Mouse (Mus musculus): Measurements from ENCODE around the gene Lipe. TPM values are rescaled to one million over a fixed set of nuclear protein-coding genes. Genes with fewer than 3 reads are reported as not detected.

Lipe gene
- total RNA-seq, 1 experiment: 3.8 TPM

DNA sequence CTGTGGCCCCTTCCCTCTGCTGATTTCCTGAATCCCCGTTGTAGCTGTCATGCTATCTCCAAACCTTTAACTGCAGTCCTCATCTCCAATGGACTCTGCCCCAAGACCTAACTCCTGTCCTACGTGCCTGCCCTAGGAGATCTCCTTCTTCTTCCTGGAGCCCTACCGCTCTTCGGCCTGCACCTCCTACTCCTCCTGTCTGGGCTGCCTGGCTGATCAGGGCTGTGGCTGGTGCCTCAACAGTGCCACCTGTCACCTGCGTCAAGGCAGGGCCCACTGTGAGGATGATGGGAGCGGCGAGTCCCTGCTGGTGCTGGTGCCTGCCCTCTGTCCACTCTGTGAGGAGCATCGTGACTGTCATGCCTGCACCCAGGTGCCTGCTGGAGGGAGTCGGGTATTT lies 59.2 kb downstream of the Lipe start:
- Histone ChIP-seq H3K4me3 (ENCODE audit: insufficient read depth in 1 of 2, low read depth in 1 of 2, low read length in 2 of 2, poor library complexity in 1 of 2, severe bottlenecking in 1 of 2) (no peak overlapping the region), H3K9ac (ENCODE audit: insufficient read depth, low read depth, low read length, poor library complexity, severe bottlenecking) (no peak overlapping the region), H3K9me3 (ENCODE audit: control insufficient read depth, insufficient read depth, low read depth, low read length) (no peaks in the 10 kb centered on the region), H3K36me3 (ENCODE audit: control insufficient read depth, insufficient read depth, low read length, poor library complexity, severe bottlenecking) (peaks cover 13% of the 10 kb centered on the region; the same call in 1 of the 2 replicates), H3K4me1 (ENCODE audit: control insufficient read depth in 2 of 2, insufficient read depth in 2 of 2, low read length in 2 of 2, poor library complexity in 1 of 2) (no peaks in the 10 kb centered on the region), H3K27ac (ENCODE audit: insufficient read depth, low read depth, low read length, poor library complexity, severe bottlenecking) (no peak overlapping the region)
- no peak for DNase-seq (ENCODE audit: low read depth, low spot score)
- TF ChIP-seq HCFC1 (IDR thresholded peaks at IDR 0.05; ENCODE audit: borderline replicate concordance, insufficient read depth, low read length): no peak
- TF ChIP-seq ZNF384 (IDR thresholded peaks at IDR 0.05; ENCODE audit: low read depth, low read length): no peak
- TF ChIP-seq MAFK (IDR thresholded peaks at IDR 0.05; ENCODE audit: insufficient read depth, low read depth, low read length): no peak
- TF ChIP-seq CHD2 (IDR thresholded peaks at IDR 0.05; ENCODE audit: low read depth, low read length): no peak
- no peak for TF ChIP-seq ZC3H11A (IDR thresholded peaks at IDR 0.05; ENCODE audit: borderline replicate concordance, low read depth, low read length)
- in situ Hi-C loops (cut with MboI; ENCODE audit: low sequenced_read_pairs in 2 of 2, unreplicated experiment in 2 of 2): no loop called here

DNA sequence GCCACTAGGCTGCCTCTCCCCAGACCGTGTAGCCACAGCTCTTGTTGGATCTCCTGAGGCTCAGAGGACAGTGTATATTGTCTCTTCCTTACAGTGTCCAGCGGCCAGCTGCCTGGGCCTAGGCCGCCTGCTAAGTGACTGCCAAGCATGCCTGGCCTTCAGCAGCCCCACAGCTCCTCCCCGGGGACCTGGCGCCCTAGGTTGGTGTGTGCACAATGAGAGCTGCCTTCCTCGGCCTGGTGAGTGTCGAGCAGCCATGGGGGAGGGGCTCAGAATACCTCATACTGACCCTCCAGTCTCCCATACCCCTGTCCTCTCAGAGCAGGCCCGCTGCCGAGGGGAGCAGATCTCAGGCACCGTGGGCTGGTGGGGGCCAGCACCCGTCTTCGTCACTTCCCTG lies 64.0 kb downstream of the Lipe start:
- no peak overlapping the region for H3K4me3 ChIP-seq (ENCODE audit: insufficient read depth in 1 of 2, low read depth in 1 of 2, low read length in 2 of 2, poor library complexity in 1 of 2, severe bottlenecking in 1 of 2)
- no peaks in the 10 kb centered on the region for H3K4me1 ChIP-seq (ENCODE audit: control insufficient read depth in 2 of 2, insufficient read depth in 2 of 2, low read length in 2 of 2, poor library complexity in 1 of 2)
- no peak for TF ChIP-seq ZC3H11A (IDR thresholded peaks at IDR 0.05; ENCODE audit: borderline replicate concordance, low read depth, low read length)
- no peak for TF ChIP-seq HCFC1 (IDR thresholded peaks at IDR 0.05; ENCODE audit: borderline replicate concordance, insufficient read depth, low read length)
- no peak for TF ChIP-seq ZNF384 (IDR thresholded peaks at IDR 0.05; ENCODE audit: low read depth, low read length)
- TF ChIP-seq CHD2 (IDR thresholded peaks at IDR 0.05; ENCODE audit: low read depth, low read length): no peak
- TF ChIP-seq MAFK (IDR thresholded peaks at IDR 0.05; ENCODE audit: insufficient read depth, low read depth, low read length): no peak
- no peak overlapping the region for H3K27ac ChIP-seq (ENCODE audit: insufficient read depth, low read depth, low read length, poor library complexity, severe bottlenecking)
- H3K36me3 ChIP-seq (ENCODE audit: control insufficient read depth, insufficient read depth, low read length, poor library complexity, severe bottlenecking): peaks cover 31% of the 10 kb centered on the region; the same call in 1 of the 2 replicates
- no peaks in the 10 kb centered on the region for H3K9me3 ChIP-seq (ENCODE audit: control insufficient read depth, insufficient read depth, low read depth, low read length)
- H3K9ac ChIP-seq (ENCODE audit: insufficient read depth, low read depth, low read length, poor library complexity, severe bottlenecking): no peak overlapping the region
- DNase-seq (ENCODE audit: low read depth, low spot score): no peak
- in situ Hi-C loops (cut with MboI; ENCODE audit: low sequenced_read_pairs in 2 of 2, unreplicated experiment in 2 of 2): no loop called here

DNA sequence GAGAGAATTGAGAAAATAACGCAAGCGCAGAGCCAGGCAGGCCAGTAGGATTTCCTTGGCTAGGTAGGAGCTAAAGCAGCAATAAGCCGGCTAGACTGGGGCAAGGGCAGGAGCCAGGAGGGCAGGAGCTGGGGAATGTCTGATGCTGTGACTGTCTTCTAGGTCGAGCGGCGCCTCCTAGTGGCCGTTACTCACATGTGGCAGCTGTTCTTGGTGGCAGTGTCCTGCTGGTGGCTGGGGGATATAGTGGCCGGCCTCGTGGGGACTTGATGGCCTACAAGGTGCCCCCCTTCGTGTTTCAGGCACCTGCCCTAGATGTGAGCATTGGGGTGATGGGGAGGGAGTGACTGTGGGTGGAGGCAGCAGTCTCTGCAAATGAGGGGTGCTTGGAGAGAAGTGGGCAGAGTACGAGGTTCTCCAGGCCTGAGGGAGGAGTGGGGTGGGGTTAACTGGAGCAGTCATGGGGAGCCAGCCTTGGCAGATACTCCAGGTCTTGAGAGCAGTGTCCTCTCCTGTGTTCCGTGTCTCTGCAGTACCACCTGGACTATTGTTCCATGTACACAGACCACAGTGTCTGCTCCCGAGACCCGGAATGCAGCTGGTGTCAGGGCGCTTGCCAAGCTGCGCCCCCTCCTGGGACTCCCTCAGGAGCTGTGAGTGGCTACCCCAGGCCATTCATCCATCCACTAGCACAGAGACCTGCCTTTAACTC lies 64.8 kb downstream of the Lipe start:
- H3K27ac ChIP-seq (ENCODE audit: insufficient read depth, low read depth, low read length, poor library complexity, severe bottlenecking): no peak overlapping the region
- no peak for TF ChIP-seq CHD2 (IDR thresholded peaks at IDR 0.05; ENCODE audit: low read depth, low read length)
- TF ChIP-seq ZNF384 (IDR thresholded peaks at IDR 0.05; ENCODE audit: low read depth, low read length): no peak
- TF ChIP-seq MAFK (IDR thresholded peaks at IDR 0.05; ENCODE audit: insufficient read depth, low read depth, low read length): no peak
- no peak for TF ChIP-seq HCFC1 (IDR thresholded peaks at IDR 0.05; ENCODE audit: borderline replicate concordance, insufficient read depth, low read length)
- TF ChIP-seq ZC3H11A (IDR thresholded peaks at IDR 0.05; ENCODE audit: borderline replicate concordance, low read depth, low read length): peak; percentile 46; the same call in 1 of the 2 replicates
- in situ Hi-C loops (cut with MboI; ENCODE audit: low sequenced_read_pairs in 2 of 2, unreplicated experiment in 2 of 2): no loop called here
- H3K9ac ChIP-seq (ENCODE audit: insufficient read depth, low read depth, low read length, poor library complexity, severe bottlenecking): no peak overlapping the region
- H3K4me1 ChIP-seq (ENCODE audit: control insufficient read depth in 2 of 2, insufficient read depth in 2 of 2, low read length in 2 of 2, poor library complexity in 1 of 2): no peaks in the 10 kb centered on the region
- no peak overlapping the region for H3K4me3 ChIP-seq (ENCODE audit: insufficient read depth in 1 of 2, low read depth in 1 of 2, low read length in 2 of 2, poor library complexity in 1 of 2, severe bottlenecking in 1 of 2)
- no peaks in the 10 kb centered on the region for H3K9me3 ChIP-seq (ENCODE audit: control insufficient read depth, insufficient read depth, low read depth, low read length)
- peak; percentile 70 for DNase-seq (ENCODE audit: low read depth, low spot score)
- peaks cover 31% of the 10 kb centered on the region; the same call in 1 of the 2 replicates for H3K36me3 ChIP-seq (ENCODE audit: control insufficient read depth, insufficient read depth, low read length, poor library complexity, severe bottlenecking)

Other genes with a start within 250 kb of the Lipe start
- 2.4 and 2.9 TPM in 2 replicates for gene Pou2f2, start 219.0 kb downstream of the Lipe start, total RNA-seq (2012; rRNA removed)
- gene Dedd2, start 178.1 kb downstream of the Lipe start, total RNA-seq (2012; rRNA removed): 22.8 and 31.3 TPM in 2 replicates
- gene Zfp526, start 177.3 kb downstream of the Lipe start, total RNA-seq (2012; rRNA removed): 5.0 and 5.2 TPM in 2 replicates
- 38.2 and 38.5 TPM in 2 replicates for gene Gsk3a, start 160.9 kb downstream of the Lipe start, total RNA-seq (2012; rRNA removed)
- gene Erf, start 147.9 kb downstream of the Lipe start, total RNA-seq (2012; rRNA removed): 82.2 and 87.1 TPM in 2 replicates
- gene Cic, start 131.0 kb downstream of the Lipe start, total RNA-seq (2012; rRNA removed): 68.4 and 72.4 TPM in 2 replicates
- 76.5 and 83.2 TPM in 2 replicates for gene Pafah1b3, start 100.7 kb downstream of the Lipe start, total RNA-seq (2012; rRNA removed)
- 4.3 and 5.7 TPM in 2 replicates for gene Prr19, start 97.3 kb downstream of the Lipe start, total RNA-seq (2012; rRNA removed)
- 1.2 and 1.7 TPM in 2 replicates for gene Tmem145, start 92.6 kb downstream of the Lipe start, total RNA-seq (2012; rRNA removed)
- gene Megf8, start 81.5 kb downstream of the Lipe start, total RNA-seq (2012; rRNA removed): 47.5 and 69.9 TPM in 2 replicates
- gene Cnfn, start 29.0 kb downstream of the Lipe start, total RNA-seq (2012; rRNA removed): not detected in 2 replicates
- gene Cxcl17, start 14.2 kb upstream of the Lipe start, total RNA-seq (2012; rRNA removed): 0.31 TPM in 1 of 2 replicates, not detected in the other
- gene Ceacam1, start 78.9 kb upstream of the Lipe start, total RNA-seq (2012; rRNA removed): 5.6 and 16.0 TPM in 2 replicates
- gene Ceacam2, start 141.1 kb upstream of the Lipe start, total RNA-seq (2012; rRNA removed): 0.31 and 0.53 TPM in 2 replicates
- gene Erich4, start 217.2 kb upstream of the Lipe start, total RNA-seq (2012; rRNA removed): not detected in 2 replicates
- 30.0 and 39.3 TPM in 2 replicates for gene Dmac2, start 220.7 kb upstream of the Lipe start, total RNA-seq (2012; rRNA removed)
- gene B3gnt8, start 227.9 kb upstream of the Lipe start, total RNA-seq (2012; rRNA removed): 1.7 and 2.3 TPM in 2 replicates

All from ES-E14 (cell line).